Mouse (Mus musculus) hindbrain, embryonic 11.5 days (tissue): ENCODE results near the gene Brf1. TPM values are rescaled to one million over a fixed set of nuclear protein-coding genes. Genes with fewer than 3 reads are reported as not detected.

Source experiments
- ATAC-seq: fragments of 200-750 bp; cut with Nextera tagmentation; 2 replicates; pipeline ENCODE4 v1.8.0; 2017; ENCODE audit warnings: mild to moderate bottlenecking, moderate TSS enrichment, moderate library complexity; ENCODE audit not compliant: low FRiP score
- DNase-seq: peaks from one replicate; pipeline ENCODE4 v3.0.0-alpha.2; 2015; ENCODE audit warnings: low spot score
- H3K27ac ChIP-seq: fragments of 300-500 bp; sonication (generic); 2 replicates; pipeline ENCODE4 v1.5.1; 2014; ENCODE audit warnings: mild to moderate bottlenecking, low read depth, low read length
- H3K27me3 ChIP-seq: fragments of 300-500 bp; sonication (generic); 2 replicates; pipeline ENCODE4 v1.6.1; 2014; ENCODE audit warnings: mild to moderate bottlenecking, low read length, moderate library complexity, mixed read lengths; ENCODE audit not compliant: control insufficient read depth, insufficient read depth
- H3K36me3 ChIP-seq: fragments of 300-500 bp; sonication (generic); 2 replicates; pipeline ENCODE4 v1.6.1; 2014; ENCODE audit warnings: mild to moderate bottlenecking, low read length, moderate library complexity, mixed read lengths; ENCODE audit not compliant: control insufficient read depth, insufficient read depth
- H3K4me1 ChIP-seq: fragments of 300-500 bp; sonication (generic); replicated peaks from 2 replicates; pipeline ENCODE4 v1.6.1; 2014; ENCODE audit warnings: low read length, mixed read lengths; ENCODE audit not compliant: control insufficient read depth, insufficient read depth
- H3K4me2 ChIP-seq: fragments of 300-500 bp; sonication (generic); replicated peaks from 2 replicates; pipeline ENCODE4 v1.6.1; 2014; ENCODE audit warnings: mild to moderate bottlenecking, low read depth, low read length
- H3K4me3 ChIP-seq: fragments of 300-500 bp; sonication (generic); 2 replicates; pipeline ENCODE4 v1.5.1; 2014; ENCODE audit warnings: low read depth, low read length
- H3K9ac ChIP-seq: fragments of 300-500 bp; sonication (generic); 2 replicates; pipeline ENCODE4 v1.6.1; 2014; ENCODE audit warnings: low read depth, low read length
- H3K9me3 ChIP-seq: fragments of 300-500 bp; sonication (generic); 2 replicates; pipeline ENCODE4 v1.6.1; 2016; ENCODE audit warnings: low read length; ENCODE audit not compliant: control insufficient read depth
- WGBS: fragments of 180-500 bp; shearing (Covaris S2); extraction: QIAGEN DNeasy Blood & Tissue Kit; methylation state at CpG from one replicate; pipeline ENCODE4 v1.1.7; 2014; 5-methylcytosine and 5-hydroxymethylcytosine counted together
- polyA plus RNA-seq: library from polyadenylated mRNA; unstranded; fragments of >200 nt; fragmentation: Nextera tagmentation; extraction: Ambion mirVana; gene quantifications from 2 replicates; pipeline ENCODE4 v1.2.1, GENCODE M21; 2014

Gene Brf1
- polyA plus RNA-seq, 1 experiment from 2014 or later = 57.8 TPM

- no peak overlapping the region for H3K4me2 ChIP-seq
- H3K9me3 ChIP-seq = no peaks in the 10 kb centered on the region
- peaks cover 11% of the 10 kb centered on the region for H3K36me3 ChIP-seq
- no peak overlapping the region for H3K4me3 ChIP-seq
- no peaks in the 10 kb centered on the region for H3K4me1 ChIP-seq
- no peak overlapping the region for H3K9ac ChIP-seq
- DNase-seq (no peak), ATAC-seq (no peak)
- H3K27me3 ChIP-seq = no peaks in the 10 kb centered on the region
- no peak overlapping the region for H3K27ac ChIP-seq
- WGBS = 86% methylated on average over 8 of the region's 8 CpGs
Observed at GRCm38 (mm10) chr12:112959421-112959820, 41.1 kb downstream of the Brf1 start.

GRCm38 (mm10) chr12:112958303-112958702 lies 42.2 kb downstream of the Brf1 start:
- Histone ChIP-seq H3K9me3 (no peaks in the 10 kb centered on the region), H3K9ac (no peak overlapping the region), H3K4me2 (no peak overlapping the region), H3K27ac (no peak overlapping the region), H3K4me3 (no peak overlapping the region), H3K4me1 (no peaks in the 10 kb centered on the region), H3K36me3 (peaks cover 9% of the 10 kb centered on the region), H3K27me3 (no peaks in the 10 kb centered on the region)
- ATAC-seq (peak; percentile 31; the same call in 1 of the 2 replicates), DNase-seq (peak; percentile 50)
- 47% methylated on average over 4 of the region's 4 CpGs for WGBS

GRCm38 (mm10) chr12:112955800-112956199 lies 44.7 kb downstream of the Brf1 start:
- H3K27ac ChIP-seq = no peak overlapping the region
- peak; percentile 62 for ATAC-seq
- 30% methylated on average over 4 of the region's 4 CpGs for WGBS
- H3K4me3 ChIP-seq = no peak overlapping the region
- H3K4me1 ChIP-seq = no peaks in the 10 kb centered on the region
- no peak overlapping the region for H3K9ac ChIP-seq
- H3K27me3 ChIP-seq = no peaks in the 10 kb centered on the region
- H3K9me3 ChIP-seq = no peaks in the 10 kb centered on the region
- no peak overlapping the region for H3K4me2 ChIP-seq
- DNase-seq = peak; percentile 82
- H3K36me3 ChIP-seq = peaks cover 6% of the 10 kb centered on the region; the same call in 1 of the 2 replicates

- WGBS = 79% methylated on average over 3 of the region's 3 CpGs
- Histone ChIP-seq H3K27me3 (no peaks in the 10 kb centered on the region), H3K36me3 (no peaks in the 10 kb centered on the region), H3K4me3 (no peak overlapping the region), H3K9ac (no peak overlapping the region), H3K4me2 (no peak overlapping the region), H3K9me3 (no peaks in the 10 kb centered on the region), H3K27ac (no peak overlapping the region), H3K4me1 (0 out of 2 replicates have a peak, but pooled peaks cover 2% of the 10 kb centered on the region)
- no peak for DNase-seq
- no peak for ATAC-seq
Observed at GRCm38 (mm10) chr12:112952926-112953565, 47.5 kb downstream of the Brf1 start.

- WGBS = 83% methylated on average over 8 of the region's 8 CpGs
- H3K27ac ChIP-seq = no peak overlapping the region
- 0 out of 2 replicates have a peak, but pooled peaks cover 2% of the 10 kb centered on the region for H3K4me1 ChIP-seq
- ATAC-seq = no peak
- DNase-seq = no peak
- no peaks in the 10 kb centered on the region for H3K36me3 ChIP-seq
- no peaks in the 10 kb centered on the region for H3K9me3 ChIP-seq
- no peak overlapping the region for H3K4me2 ChIP-seq
- H3K9ac ChIP-seq = no peak overlapping the region
- H3K27me3 ChIP-seq = no peaks in the 10 kb centered on the region
- H3K4me3 ChIP-seq = no peak overlapping the region
Observed at GRCm38 (mm10) chr12:112952433-112952832, 48.1 kb downstream of the Brf1 start.

GRCm38 (mm10) chr12:112951150-112951842 lies 49.2 kb downstream of the Brf1 start:
- peak overlapping the region; percentile 91 for H3K27ac ChIP-seq
- H3K9me3 ChIP-seq = no peaks in the 10 kb centered on the region
- WGBS = 30% methylated on average over 7 of the region's 7 CpGs
- no peaks in the 10 kb centered on the region for H3K36me3 ChIP-seq
- H3K27me3 ChIP-seq = no peaks in the 10 kb centered on the region
- ATAC-seq (no peak), DNase-seq (no peak)
- no peak overlapping the region for H3K4me3 ChIP-seq
- 0 out of 2 replicates have a peak, but pooled peaks cover 2% of the 10 kb centered on the region for H3K4me1 ChIP-seq
- H3K9ac ChIP-seq = no peak overlapping the region; the same call in 1 of the 2 replicates
- H3K4me2 ChIP-seq = no peak overlapping the region

GRCm38 (mm10) chr12:112950761-112951129 lies 49.8 kb downstream of the Brf1 start:
- ATAC-seq (peak; percentile 53), DNase-seq (no peak)
- no peaks in the 10 kb centered on the region for H3K36me3 ChIP-seq
- no peaks in the 10 kb centered on the region for H3K9me3 ChIP-seq
- H3K4me3 ChIP-seq = peak overlapping the region; percentile 54
- H3K27me3 ChIP-seq = no peaks in the 10 kb centered on the region
- H3K9ac ChIP-seq = peak overlapping the region; percentile 89
- H3K4me2 ChIP-seq = peak overlapping the region; percentile 68
- 13% methylated on average over 6 of the region's 6 CpGs for WGBS
- H3K27ac ChIP-seq = peak overlapping the region; percentile 91
- 0 out of 2 replicates have a peak, but pooled peaks cover 2% of the 10 kb centered on the region for H3K4me1 ChIP-seq

GRCm38 (mm10) chr12:112950040-112950760 lies 50.3 kb downstream of the Brf1 start:
- Histone ChIP-seq H3K4me3 (peak overlapping the region; percentile 54), H3K27ac (peak overlapping the region; percentile 91), H3K9me3 (no peaks in the 10 kb centered on the region), H3K9ac (peak overlapping the region; percentile 89), H3K36me3 (no peaks in the 10 kb centered on the region), H3K4me1 (0 out of 2 replicates have a peak, but pooled peaks cover 2% of the 10 kb centered on the region), H3K4me2 (peak overlapping the region; percentile 68), H3K27me3 (no peaks in the 10 kb centered on the region)
- DNase-seq (peak; percentile 95), ATAC-seq (peak; percentile 86)
- WGBS = under 1% methylated on average over 52 of the region's 58 CpGs
